Mouse (Mus musculus): ENCODE results near the gene Ap5s1. TPM values are rescaled to one million over a fixed set of nuclear protein-coding genes. Genes with fewer than 3 reads are reported as not detected.

The Ap5s1 gene
- total and polyA plus RNA-seq, 2 experiments from 2014 or later = 37.1 to 67.6 TPM

- H3K27me3 ChIP-seq (ENCODE audit: insufficient read depth, low read length) = no peaks in the 10 kb centered on the region
Measured at GRCm38 (mm10) chr2:131227243-131227642, 20.4 kb downstream of the Ap5s1 start.

GRCm38 (mm10) chr2:131232558-131232957 is 25.7 kb downstream of the Ap5s1 start:
- ATAC-seq = no peak
- Histone ChIP-seq H3K4me2 (ENCODE audit: low read depth, low read length) (no peak overlapping the region), H3K27ac (no peak overlapping the region), H3K4me1 (ENCODE audit: insufficient read depth, low read length) (peaks cover 6% of the 10 kb centered on the region), H3K9ac (replicated peaks; ENCODE audit: low read length) (no peak overlapping the region), H3K36me3 (ENCODE audit: insufficient read depth, low read length) (no peaks in the 10 kb centered on the region), H3K27me3 (ENCODE audit: insufficient read depth, low read length) (no peaks in the 10 kb centered on the region), H3K4me3 (ENCODE audit: low read length) (no peak overlapping the region), H3K9me3 (ENCODE audit: low read length) (no peaks in the 10 kb centered on the region)
- no peak for TF ChIP-seq CTCF (IDR thresholded peaks at IDR 0.05; ENCODE audit: low read depth)
- 93% methylated on average over 2 of the region's 2 CpGs for WGBS
- DNase-seq (ENCODE audit: low spot score) = no peak

More at GRCm38 (mm10) chr2:131227243-131227642, 20.4 kb downstream of the Ap5s1 start:
- no peak for ATAC-seq
- no peak overlapping the region for H3K4me3 ChIP-seq (ENCODE audit: low read length)
- no peak for DNase-seq (ENCODE audit: low spot score)
- no peak overlapping the region for H3K4me2 ChIP-seq (ENCODE audit: low read depth, low read length)
- no peak overlapping the region for H3K27ac ChIP-seq
- no peaks in the 10 kb centered on the region for H3K36me3 ChIP-seq (ENCODE audit: insufficient read depth, low read length)
- 93% methylated on average over 3 of the region's 3 CpGs for WGBS
- no peak for TF ChIP-seq CTCF (IDR thresholded peaks at IDR 0.05; ENCODE audit: low read depth)
- H3K9ac ChIP-seq (replicated peaks; ENCODE audit: low read length) = no peak overlapping the region
- no peaks in the 10 kb centered on the region for H3K4me1 ChIP-seq (ENCODE audit: insufficient read depth, low read length)
- no peaks in the 10 kb centered on the region for H3K9me3 ChIP-seq (ENCODE audit: low read length)

- TF ChIP-seq CTCF (IDR thresholded peaks at IDR 0.05; ENCODE audit: low read depth) = no peak
- Histone ChIP-seq H3K36me3 (ENCODE audit: insufficient read depth, low read length) (no peaks in the 10 kb centered on the region), H3K4me3 (ENCODE audit: low read length) (peak within 1 kb of the TSS; percentile 48), H3K27ac (peak within 1 kb of the TSS; percentile 60; the same call in 1 of the 2 replicates), H3K9me3 (ENCODE audit: low read length) (no peaks in the 10 kb centered on the region), H3K4me2 (ENCODE audit: low read depth, low read length) (peak within 1 kb of the TSS; percentile 95), H3K4me1 (ENCODE audit: insufficient read depth, low read length) (peaks cover 6% of the 10 kb centered on the region), H3K9ac (replicated peaks; ENCODE audit: low read length) (peak within 1 kb of the TSS; percentile 57), H3K27me3 (ENCODE audit: insufficient read depth, low read length) (no peaks in the 10 kb centered on the region)
- peak; percentile 100 for ATAC-seq
- peak; percentile 96 for DNase-seq (ENCODE audit: low spot score)
- WGBS = 7% methylated on average over 29 of the region's 29 CpGs
Measured at GRCm38 (mm10) chr2:131233307-131234126, 26.6 kb downstream of the Ap5s1 start, which contains the start of gene Mavs. Mavs (plus strand) TSS chr2:131234063.

GRCm38 (mm10) chr2:131234127-131234650 is 27.3 kb downstream of the Ap5s1 start:
- peak overlapping the region; percentile 57 for H3K9ac ChIP-seq (replicated peaks; ENCODE audit: low read length)
- DNase-seq (ENCODE audit: low spot score) (no peak), ATAC-seq (no peak)
- H3K27me3 ChIP-seq (ENCODE audit: insufficient read depth, low read length) = no peaks in the 10 kb centered on the region
- H3K4me2 ChIP-seq (ENCODE audit: low read depth, low read length) = peak overlapping the region; percentile 95
- peak overlapping the region; percentile 48 for H3K4me3 ChIP-seq (ENCODE audit: low read length)
- peaks cover 6% of the 10 kb centered on the region for H3K4me1 ChIP-seq (ENCODE audit: insufficient read depth, low read length)
- WGBS = 12% methylated on average over 28 of the region's 28 CpGs
- no peak for TF ChIP-seq CTCF (IDR thresholded peaks at IDR 0.05; ENCODE audit: low read depth)
- peak overlapping the region; percentile 58; the same call in 1 of the 2 replicates for H3K27ac ChIP-seq
- no peaks in the 10 kb centered on the region for H3K36me3 ChIP-seq (ENCODE audit: insufficient read depth, low read length)
- no peaks in the 10 kb centered on the region for H3K9me3 ChIP-seq (ENCODE audit: low read length)

GRCm38 (mm10) chr2:131234970-131235635 is 28.2 kb downstream of the Ap5s1 start:
- Histone ChIP-seq H3K9ac (replicated peaks; ENCODE audit: low read length) (no peak overlapping the region), H3K27me3 (ENCODE audit: insufficient read depth, low read length) (no peaks in the 10 kb centered on the region), H3K36me3 (ENCODE audit: insufficient read depth, low read length) (no peaks in the 10 kb centered on the region), H3K9me3 (ENCODE audit: low read length) (no peaks in the 10 kb centered on the region), H3K4me2 (ENCODE audit: low read depth, low read length) (peak overlapping the region; percentile 95; the same call in 1 of the 2 replicates), H3K4me1 (ENCODE audit: insufficient read depth, low read length) (peaks cover 6% of the 10 kb centered on the region), H3K27ac (no peak overlapping the region), H3K4me3 (ENCODE audit: low read length) (no peak overlapping the region)
- no peak for DNase-seq (ENCODE audit: low spot score)
- 75% methylated on average over 7 of the region's 7 CpGs for WGBS
- ATAC-seq = no peak
- TF ChIP-seq CTCF (IDR thresholded peaks at IDR 0.05; ENCODE audit: low read depth) = no peak

- Histone ChIP-seq H3K4me2 (ENCODE audit: low read depth, low read length) (no peak overlapping the region), H3K27ac (no peak overlapping the region), H3K36me3 (ENCODE audit: insufficient read depth, low read length) (peaks cover 22% of the 10 kb centered on the region), H3K9me3 (ENCODE audit: low read length) (no peaks in the 10 kb centered on the region), H3K4me3 (ENCODE audit: low read length) (no peak overlapping the region), H3K4me1 (ENCODE audit: insufficient read depth, low read length) (no peaks in the 10 kb centered on the region), H3K27me3 (ENCODE audit: insufficient read depth, low read length) (no peaks in the 10 kb centered on the region), H3K9ac (replicated peaks; ENCODE audit: low read length) (no peak overlapping the region)
- ATAC-seq = no peak
- no peak for DNase-seq (ENCODE audit: low spot score)
- no peak for TF ChIP-seq CTCF (IDR thresholded peaks at IDR 0.05; ENCODE audit: low read depth)
Measured at GRCm38 (mm10) chr2:131242180-131242579, 35.3 kb downstream of the Ap5s1 start.

Measured in hindbrain, postnatal 0 days (tissue).